Mouse (Mus musculus): ENCODE results near the gene Rangrf. TPM values are rescaled to one million over a fixed set of nuclear protein-coding genes. Genes with fewer than 3 reads are reported as not detected.
"Not testable (repeated sequence)": the region's sequence is repeated elsewhere in the genome, so short reads cannot be mapped to it uniquely, and the experiment has no call there.

Rangrf gene
- polyA plus RNA-seq, 1 experiment from 2014 or later = 22.4 TPM

- DNase-seq = peak; percentile 4
- H3K27ac ChIP-seq (replicated peaks; ENCODE audit: low read depth, low read length) = no peak overlapping the region
These were observed 12.4 kb upstream of the Rangrf start for GRCm38 (mm10) chr11:68987365-68987882.

GRCm38 (mm10) chr11:68982639-68983369 lies 7.8 kb upstream of the Rangrf start:
- DNase-seq (peak; percentile 89), ATAC-seq (ENCODE audit: low FRiP score, low TSS enrichment) (no peak)
- H3K4me2 ChIP-seq (ENCODE audit: low read length) = no peak overlapping the region
- no peak overlapping the region for H3K27ac ChIP-seq (replicated peaks; ENCODE audit: low read depth, low read length)
- H3K27me3 ChIP-seq (ENCODE audit: control insufficient read depth, insufficient read depth, low read length) = no peaks in the 10 kb centered on the region
- 36% methylated on average over 4 of the region's 4 CpGs for WGBS
- peaks cover 19% of the 10 kb centered on the region for H3K36me3 ChIP-seq (ENCODE audit: control insufficient read depth, insufficient read depth, low read length)
- H3K9me3 ChIP-seq (ENCODE audit: control insufficient read depth, low read length) = no peaks in the 10 kb centered on the region
- H3K4me3 ChIP-seq (replicated peaks; ENCODE audit: low read depth, low read length) = no peak overlapping the region
- no peaks in the 10 kb centered on the region for H3K4me1 ChIP-seq (ENCODE audit: control insufficient read depth, insufficient read depth, low read length)
- no peak overlapping the region for H3K9ac ChIP-seq (replicated peaks; ENCODE audit: low read length)

More at GRCm38 (mm10) chr11:68987365-68987882, 12.4 kb upstream of the Rangrf start:
- Histone ChIP-seq H3K4me3 (replicated peaks; ENCODE audit: low read depth, low read length) (no peak overlapping the region), H3K9ac (replicated peaks; ENCODE audit: low read length) (no peak overlapping the region), H3K27me3 (ENCODE audit: control insufficient read depth, insufficient read depth, low read length) (no peaks in the 10 kb centered on the region), H3K4me1 (ENCODE audit: control insufficient read depth, insufficient read depth, low read length) (no peaks in the 10 kb centered on the region), H3K9me3 (ENCODE audit: control insufficient read depth, low read length) (no peaks in the 10 kb centered on the region), H3K36me3 (ENCODE audit: control insufficient read depth, insufficient read depth, low read length) (peaks cover 64% of the 10 kb centered on the region), H3K4me2 (ENCODE audit: low read length) (no peak overlapping the region)
- no peak for ATAC-seq (ENCODE audit: low FRiP score, low TSS enrichment)
- 87% methylated on average over 11 of the region's 11 CpGs for WGBS

- H3K4me3 ChIP-seq (replicated peaks; ENCODE audit: low read depth, low read length) = no peak overlapping the region
- no peaks in the 10 kb centered on the region for H3K27me3 ChIP-seq (ENCODE audit: control insufficient read depth, insufficient read depth, low read length)
- no peak overlapping the region for H3K27ac ChIP-seq (replicated peaks; ENCODE audit: low read depth, low read length)
- H3K36me3 ChIP-seq (ENCODE audit: control insufficient read depth, insufficient read depth, low read length) = peaks cover 2% of the 10 kb centered on the region; the same call in 1 of the 2 replicates
- WGBS = 85% methylated on average over 3 of the region's 3 CpGs
- H3K9me3 ChIP-seq (ENCODE audit: control insufficient read depth, low read length) = no peaks in the 10 kb centered on the region
- no peak overlapping the region for H3K9ac ChIP-seq (replicated peaks; ENCODE audit: low read length)
- DNase-seq = no peak
- no peak overlapping the region for H3K4me2 ChIP-seq (ENCODE audit: low read length)
- no peaks in the 10 kb centered on the region for H3K4me1 ChIP-seq (ENCODE audit: control insufficient read depth, insufficient read depth, low read length)
- no peak for ATAC-seq (ENCODE audit: low FRiP score, low TSS enrichment)
These were observed 5.9 kb upstream of the Rangrf start for GRCm38 (mm10) chr11:68980919-68981318.

GRCm38 (mm10) chr11:68979320-68979733 lies 4.3 kb upstream of the Rangrf start:
- Histone ChIP-seq H3K27ac (replicated peaks; ENCODE audit: low read depth, low read length) (no peak overlapping the region), H3K9me3 (ENCODE audit: control insufficient read depth, low read length) (no peaks in the 10 kb centered on the region), H3K27me3 (ENCODE audit: control insufficient read depth, insufficient read depth, low read length) (no peaks in the 10 kb centered on the region), H3K36me3 (ENCODE audit: control insufficient read depth, insufficient read depth, low read length) (no peaks in the 10 kb centered on the region), H3K9ac (replicated peaks; ENCODE audit: low read length) (no peak overlapping the region), H3K4me3 (replicated peaks; ENCODE audit: low read depth, low read length) (no peak overlapping the region), H3K4me1 (ENCODE audit: control insufficient read depth, insufficient read depth, low read length) (no peaks in the 10 kb centered on the region), H3K4me2 (ENCODE audit: low read length) (no peak overlapping the region)
- WGBS = 57% methylated on average over 5 of the region's 5 CpGs
- no peak for ATAC-seq (ENCODE audit: low FRiP score, low TSS enrichment)
- no peak for DNase-seq

GRCm38 (mm10) chr11:68975601-68976000 lies 616 bp upstream of the Rangrf start:
- no peak for ATAC-seq (ENCODE audit: low FRiP score, low TSS enrichment)
- Histone ChIP-seq H3K9me3 (ENCODE audit: control insufficient read depth, low read length) (no peaks in the 10 kb centered on the region), H3K9ac (replicated peaks; ENCODE audit: low read length) (no peak overlapping the region), H3K27me3 (ENCODE audit: control insufficient read depth, insufficient read depth, low read length) (no peaks in the 10 kb centered on the region), H3K4me3 (replicated peaks; ENCODE audit: low read depth, low read length) (no peak overlapping the region), H3K27ac (replicated peaks; ENCODE audit: low read depth, low read length) (no peak overlapping the region), H3K4me2 (ENCODE audit: low read length) (no peak overlapping the region), H3K4me1 (ENCODE audit: control insufficient read depth, insufficient read depth, low read length) (peaks cover 8% of the 10 kb centered on the region; the same call in 1 of the 2 replicates), H3K36me3 (ENCODE audit: control insufficient read depth, insufficient read depth, low read length) (no peaks in the 10 kb centered on the region)
- DNase-seq = no peak
- 100% methylated on average over 1 of the region's 1 CpGs for WGBS

GRCm38 (mm10) chr11:68974059-68974450 lies 930 bp downstream of the Rangrf start:
- Histone ChIP-seq H3K9ac (replicated peaks; ENCODE audit: low read length) (no peak overlapping the region), H3K9me3 (ENCODE audit: control insufficient read depth, low read length) (no peaks in the 10 kb centered on the region), H3K4me1 (ENCODE audit: control insufficient read depth, insufficient read depth, low read length) (peaks cover 8% of the 10 kb centered on the region; the same call in 1 of the 2 replicates), H3K27me3 (ENCODE audit: control insufficient read depth, insufficient read depth, low read length) (no peaks in the 10 kb centered on the region), H3K27ac (replicated peaks; ENCODE audit: low read depth, low read length) (no peak overlapping the region), H3K4me2 (ENCODE audit: low read length) (peak overlapping the region; percentile 64), H3K4me3 (replicated peaks; ENCODE audit: low read depth, low read length) (peak overlapping the region; percentile 37), H3K36me3 (ENCODE audit: control insufficient read depth, insufficient read depth, low read length) (no peaks in the 10 kb centered on the region)
- ATAC-seq (ENCODE audit: low FRiP score, low TSS enrichment) = no peak
- no peak for DNase-seq
- WGBS = 27% methylated on average over 6 of the region's 6 CpGs

GRCm38 (mm10) chr11:68973250-68974058 lies 1.5 kb downstream of the Rangrf start:
- H3K4me1 ChIP-seq (ENCODE audit: control insufficient read depth, insufficient read depth, low read length); H3K9ac ChIP-seq (replicated peaks; ENCODE audit: low read length); H3K36me3 ChIP-seq (ENCODE audit: control insufficient read depth, insufficient read depth, low read length); H3K9me3 ChIP-seq (ENCODE audit: control insufficient read depth, low read length); H3K27ac ChIP-seq (replicated peaks; ENCODE audit: low read depth, low read length); H3K27me3 ChIP-seq (ENCODE audit: control insufficient read depth, insufficient read depth, low read length): not testable (repeated sequence)
- under 1% methylated on average over 37 of the region's 38 CpGs for WGBS
- peak overlapping the region; percentile 37 for H3K4me3 ChIP-seq (replicated peaks; ENCODE audit: low read depth, low read length)
- ATAC-seq (ENCODE audit: low FRiP score, low TSS enrichment) = peak; percentile 72
- DNase-seq = peak; percentile 88
- H3K4me2 ChIP-seq (ENCODE audit: low read length) = peak overlapping the region; percentile 64

GRCm38 (mm10) chr11:68970232-68970631 lies 4.8 kb downstream of the Rangrf start:
- DNase-seq (no peak), ATAC-seq (ENCODE audit: low FRiP score, low TSS enrichment) (no peak)
- Histone ChIP-seq H3K4me2 (ENCODE audit: low read length) (no peak overlapping the region), H3K4me1 (ENCODE audit: control insufficient read depth, insufficient read depth, low read length) (peaks cover 11% of the 10 kb centered on the region; the same call in 1 of the 2 replicates), H3K27ac (replicated peaks; ENCODE audit: low read depth, low read length) (no peak overlapping the region), H3K9me3 (ENCODE audit: control insufficient read depth, low read length) (no peaks in the 10 kb centered on the region), H3K27me3 (ENCODE audit: control insufficient read depth, insufficient read depth, low read length) (no peaks in the 10 kb centered on the region), H3K4me3 (replicated peaks; ENCODE audit: low read depth, low read length) (no peak overlapping the region), H3K36me3 (ENCODE audit: control insufficient read depth, insufficient read depth, low read length) (no peaks in the 10 kb centered on the region), H3K9ac (replicated peaks; ENCODE audit: low read length) (no peak overlapping the region)
- 81% methylated on average over 4 of the region's 4 CpGs for WGBS

Data from midbrain, embryonic 14.5 days (tissue).